Mouse (Mus musculus) intestine, embryonic 14.5 days (tissue): ENCODE measurements around the gene Lpin2. TPM values are rescaled to one million over a fixed set of nuclear protein-coding genes. Genes with fewer than 3 reads are reported as not detected.
A peak's percentile ranks its signal among the peaks of the same experiment; 100 is the strongest.

Experiments
- ATAC-seq: fragments of 200-750 bp; cut with Nextera tagmentation; replicated peaks from 2 replicates; pipeline ENCODE4 v1.8.0; 2017; ENCODE audit warnings: low read depth, moderate number of reproducible peaks, moderate TSS enrichment, moderate library complexity; ENCODE audit not compliant: low FRiP score, low TSS enrichment
- DNase-seq: peaks from one replicate; pipeline ENCODE4 v3.0.0-alpha.2; 2018; ENCODE audit warnings: low spot score
- H3K27ac ChIP-seq: fragments of 300-500 bp; sonication (generic); 2 replicates; pipeline ENCODE4 v1.5.1; 2014; ENCODE audit warnings: low read depth, mild to moderate bottlenecking, control low read depth
- H3K27me3 ChIP-seq: fragments of 300-500 bp; sonication (generic); replicated peaks from 2 replicates; pipeline ENCODE4 v1.6.1; 2014; ENCODE audit warnings: low read length, control low read depth; ENCODE audit not compliant: control insufficient read depth, insufficient read depth
- H3K36me3 ChIP-seq: fragments of 300-500 bp; sonication (generic); 2 replicates; pipeline ENCODE4 v1.6.1; 2014; ENCODE audit warnings: low read length, control low read depth; ENCODE audit not compliant: control insufficient read depth, insufficient read depth
- H3K4me1 ChIP-seq: fragments of 300-500 bp; sonication (generic); replicated peaks from 2 replicates; pipeline ENCODE4 v1.6.1; 2014; ENCODE audit warnings: low read length, control low read depth, mixed read lengths; ENCODE audit not compliant: control insufficient read depth, insufficient read depth
- H3K4me2 ChIP-seq: fragments of 300-500 bp; sonication (generic); 2 replicates; pipeline ENCODE4 v1.6.1; 2014; ENCODE audit warnings: low read length
- H3K4me3 ChIP-seq: fragments of 300-500 bp; sonication (generic); 2 replicates; pipeline ENCODE4 v1.5.1; 2014; ENCODE audit warnings: low read depth, low read length, control low read depth, mixed read lengths
- H3K9ac ChIP-seq: fragments of 300-500 bp; sonication (generic); 2 replicates; pipeline ENCODE4 v1.6.1; 2014; ENCODE audit warnings: mild to moderate bottlenecking, low read length
- H3K9me3 ChIP-seq: fragments of 300-500 bp; sonication (generic); 2 replicates; pipeline ENCODE4 v1.6.1; 2016; ENCODE audit warnings: low read length, control low read depth; ENCODE audit not compliant: control insufficient read depth
- WGBS: fragments of 180-500 bp; shearing (Covaris S2); extraction: QIAGEN DNeasy Blood & Tissue Kit; methylation state at CpG from one replicate; pipeline ENCODE4 v1.1.7; 2014; 5-methylcytosine and 5-hydroxymethylcytosine counted together
- polyA plus RNA-seq: library from polyadenylated mRNA; unstranded; fragments of >200 nt; fragmentation: Nextera tagmentation; extraction: Ambion mirVana; gene quantifications from 2 replicates; pipeline ENCODE4 v1.2.1, GENCODE M21; 2014

Lpin2 gene
- polyA plus RNA-seq, 1 experiment from 2014 or later: 27.3 TPM

DNA sequence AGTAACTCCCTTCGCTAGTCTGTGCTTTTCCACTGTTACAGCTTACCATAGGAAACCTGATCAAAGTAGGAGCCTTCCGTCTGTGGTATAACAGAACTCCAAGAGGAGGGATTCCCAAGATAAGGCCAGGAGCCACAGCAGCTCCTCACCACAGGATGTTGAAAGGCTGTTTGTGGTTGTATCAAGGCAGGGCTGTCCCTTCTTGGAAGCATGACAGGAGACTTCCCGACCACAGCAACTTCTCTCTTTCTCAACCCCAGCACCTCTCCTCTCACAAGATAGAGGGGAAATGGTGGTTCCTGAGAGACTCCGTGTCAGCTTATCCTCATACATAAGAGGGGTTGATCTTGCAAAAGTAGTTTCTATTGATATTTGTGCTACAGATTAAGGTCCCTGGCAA is 82.4 kb downstream of the Lpin2 start:
- no peak overlapping the region for H3K4me2 ChIP-seq
- no peaks in the 10 kb centered on the region for H3K27me3 ChIP-seq
- WGBS: 74% methylated on average over 4 of the region's 4 CpGs
- H3K4me1 ChIP-seq: no peaks in the 10 kb centered on the region; the same call in 1 of the 2 replicates
- no peak overlapping the region for H3K4me3 ChIP-seq
- H3K9me3 ChIP-seq: no peaks in the 10 kb centered on the region
- ATAC-seq: no peak
- DNase-seq: no peak
- no peak overlapping the region for H3K27ac ChIP-seq
- H3K9ac ChIP-seq: no peak overlapping the region
- H3K36me3 ChIP-seq: no peaks in the 10 kb centered on the region

DNA sequence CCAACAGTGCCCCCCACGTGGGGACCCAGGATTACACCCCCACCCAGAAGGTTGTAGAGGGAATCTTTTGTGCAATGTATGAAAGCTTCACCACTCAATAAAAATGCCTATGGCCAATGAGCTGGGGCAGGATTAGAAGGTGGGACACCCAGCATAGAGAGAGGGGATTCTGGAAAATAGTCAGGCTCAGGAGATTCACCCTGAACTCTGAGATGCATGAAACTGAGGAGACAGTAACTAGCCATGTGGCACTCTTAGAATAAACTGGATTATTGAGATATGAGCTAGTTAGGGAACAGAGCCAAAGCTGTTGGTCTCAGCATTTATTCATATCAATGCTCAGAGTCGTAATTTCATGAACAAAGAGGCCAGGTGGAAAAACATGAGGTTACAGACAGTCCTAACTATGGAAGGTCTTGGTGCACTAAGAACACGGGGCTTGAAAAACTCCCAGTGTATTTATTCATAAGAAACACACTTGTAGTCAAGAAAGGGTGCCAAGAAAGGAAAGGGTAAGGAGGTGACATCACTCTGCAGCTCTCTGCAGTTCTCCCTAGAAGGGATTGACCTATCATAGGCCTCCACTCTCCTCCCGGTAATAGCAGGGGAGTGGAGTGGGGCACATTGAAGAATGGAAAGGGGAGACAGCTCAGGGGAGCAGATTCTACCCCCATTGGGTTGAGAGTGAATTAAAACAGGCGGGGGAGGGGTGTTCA is 83.1 kb downstream of the Lpin2 start:
- WGBS: 68% methylated on average over 5 of the region's 5 CpGs

DNA sequence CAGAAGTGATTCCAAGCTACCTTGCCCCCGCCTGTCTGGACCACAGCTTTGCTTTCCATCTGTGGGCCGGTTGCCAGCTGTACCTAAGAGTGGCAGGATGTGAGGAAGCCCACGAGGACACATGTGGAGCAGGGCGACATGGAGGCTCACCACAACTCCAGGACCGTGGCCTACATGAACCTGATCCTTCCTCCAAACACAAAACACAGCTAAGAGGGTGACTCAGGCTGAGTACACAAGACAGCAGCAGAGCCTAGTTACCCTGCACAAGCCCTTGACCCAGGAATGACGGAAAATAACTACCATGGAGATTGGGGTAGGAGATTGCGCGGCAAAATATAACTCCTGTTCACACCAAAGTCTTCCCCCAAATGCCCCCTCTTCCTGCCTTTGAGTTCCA is 85.0 kb downstream of the Lpin2 start:
- no peak overlapping the region for H3K9ac ChIP-seq
- no peak overlapping the region for H3K4me3 ChIP-seq
- H3K27ac ChIP-seq: no peak overlapping the region
- no peaks in the 10 kb centered on the region for H3K4me1 ChIP-seq
- no peaks in the 10 kb centered on the region for H3K27me3 ChIP-seq
- 88% methylated on average over 8 of the region's 8 CpGs for WGBS
- DNase-seq: no peak
- no peaks in the 10 kb centered on the region for H3K36me3 ChIP-seq
- H3K9me3 ChIP-seq: no peaks in the 10 kb centered on the region
- ATAC-seq: no peak
- no peak overlapping the region for H3K4me2 ChIP-seq

More for the DNA sequence above, 83.1 kb downstream of the Lpin2 start:
- Histone ChIP-seq H3K4me2 (no peak overlapping the region), H3K9me3 (no peaks in the 10 kb centered on the region), H3K9ac (no peak overlapping the region), H3K27ac (no peak overlapping the region), H3K4me3 (no peak overlapping the region), H3K4me1 (no peaks in the 10 kb centered on the region), H3K36me3 (no peaks in the 10 kb centered on the region), H3K27me3 (no peaks in the 10 kb centered on the region)
- DNase-seq: no peak
- no peak for ATAC-seq

DNA sequence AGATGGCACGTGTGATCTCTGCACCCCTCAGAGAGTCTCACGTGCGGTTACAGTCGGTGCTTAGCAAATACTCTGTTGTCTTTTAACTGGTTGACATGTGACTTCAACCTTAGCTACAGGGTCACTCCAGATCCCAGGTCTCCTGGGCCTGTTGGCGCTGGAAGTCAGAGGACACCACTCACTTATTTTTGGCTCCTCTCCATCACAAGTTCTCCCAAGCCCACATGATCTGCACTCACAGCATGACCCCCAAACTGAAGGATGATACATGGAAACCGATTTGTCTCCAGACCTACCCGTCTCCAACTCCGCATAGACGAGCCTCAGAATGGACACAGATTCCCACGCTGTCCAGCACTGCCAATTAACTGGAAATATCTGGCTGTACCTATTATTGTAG is 85.8 kb downstream of the Lpin2 start:
- Histone ChIP-seq H3K4me1 (no peaks in the 10 kb centered on the region), H3K27me3 (no peaks in the 10 kb centered on the region), H3K4me2 (no peak overlapping the region), H3K9me3 (no peaks in the 10 kb centered on the region), H3K27ac (no peak overlapping the region), H3K36me3 (no peaks in the 10 kb centered on the region), H3K9ac (no peak overlapping the region), H3K4me3 (no peak overlapping the region)
- DNase-seq (no peak), ATAC-seq (no peak)
- WGBS: 85% methylated on average over 10 of the region's 10 CpGs

DNA sequence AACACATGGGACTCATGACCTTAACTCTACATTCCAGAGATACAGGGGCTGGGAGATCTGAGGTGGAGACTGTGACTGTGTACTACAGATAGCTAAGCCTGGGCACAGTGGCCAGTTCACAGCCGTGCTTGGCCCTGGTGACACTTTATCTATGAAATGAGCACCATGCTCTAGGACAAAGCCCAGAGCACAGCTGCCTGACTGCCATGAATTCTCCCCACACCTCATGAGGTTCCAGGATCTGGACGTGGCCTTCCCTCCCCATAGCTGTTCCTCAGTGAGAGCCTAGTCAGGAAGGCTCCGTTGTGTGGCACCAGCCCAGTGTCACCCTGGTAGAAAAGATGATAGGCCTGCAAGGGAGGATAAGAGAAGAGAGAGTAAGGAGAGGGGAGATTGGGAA is 86.2 kb downstream of the Lpin2 start:
- H3K4me3 ChIP-seq: no peak overlapping the region
- no peaks in the 10 kb centered on the region for H3K4me1 ChIP-seq
- H3K36me3 ChIP-seq: no peaks in the 10 kb centered on the region
- H3K9ac ChIP-seq: no peak overlapping the region
- WGBS: 77% methylated on average over 3 of the region's 3 CpGs
- no peaks in the 10 kb centered on the region for H3K9me3 ChIP-seq
- no peak overlapping the region for H3K4me2 ChIP-seq
- DNase-seq (no peak), ATAC-seq (no peak)
- no peaks in the 10 kb centered on the region for H3K27me3 ChIP-seq
- H3K27ac ChIP-seq: no peak overlapping the region

DNA sequence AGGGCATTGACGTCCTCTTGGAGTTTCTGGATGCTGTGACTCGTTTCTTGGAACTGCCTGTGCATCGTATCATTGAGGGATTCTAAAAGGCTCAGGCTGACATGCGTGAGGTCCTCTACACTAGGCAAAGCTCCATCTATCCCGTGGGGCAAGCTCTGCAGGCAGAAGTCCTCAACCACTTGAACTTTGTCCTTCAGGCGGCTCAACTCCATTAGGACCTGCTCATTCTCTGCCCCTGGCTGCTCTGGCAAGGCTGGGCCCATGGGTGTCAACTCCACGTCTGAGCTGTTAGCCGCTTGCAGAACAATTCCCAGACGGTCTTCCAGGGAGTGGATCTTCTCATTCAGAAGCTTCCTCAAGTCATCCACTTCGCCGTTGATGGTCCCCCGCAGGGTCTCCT is 91.5 kb downstream of the Lpin2 start:
- Histone ChIP-seq H3K27me3 (no peaks in the 10 kb centered on the region), H3K4me3 (no peak overlapping the region), H3K36me3 (no peaks in the 10 kb centered on the region), H3K4me2 (no peak overlapping the region), H3K4me1 (no peaks in the 10 kb centered on the region), H3K9me3 (no peaks in the 10 kb centered on the region), H3K27ac (no peak overlapping the region), H3K9ac (no peak overlapping the region)
- DNase-seq (no peak), ATAC-seq (no peak)
- 90% methylated on average over 12 of the region's 12 CpGs for WGBS

DNA sequence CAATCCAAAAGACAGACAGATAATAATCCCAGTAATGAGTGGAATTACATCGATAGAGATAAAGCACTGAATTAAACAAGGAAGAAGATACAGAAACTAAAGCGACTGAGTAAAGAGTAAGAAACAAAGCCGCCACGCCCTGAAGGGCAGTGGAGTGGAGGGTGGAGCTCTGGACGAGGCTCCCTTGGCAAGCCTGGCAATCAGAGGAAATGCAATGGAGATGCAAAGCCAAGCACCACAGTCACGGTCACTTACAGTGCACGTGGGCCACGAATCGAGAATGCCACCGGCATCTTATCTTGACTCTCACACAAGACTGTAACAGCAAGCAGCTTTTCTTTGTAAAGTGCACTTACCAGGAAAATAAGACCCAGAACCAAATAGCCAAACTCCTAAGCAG is 94.4 kb downstream of the Lpin2 start:
- Histone ChIP-seq H3K9me3 (no peaks in the 10 kb centered on the region), H3K27me3 (no peaks in the 10 kb centered on the region), H3K4me2 (no peak overlapping the region), H3K4me3 (no peak overlapping the region), H3K36me3 (no peaks in the 10 kb centered on the region), H3K9ac (no peak overlapping the region), H3K4me1 (no peaks in the 10 kb centered on the region), H3K27ac (no peak overlapping the region)
- ATAC-seq: no peak
- 85% methylated on average over 10 of the region's 10 CpGs for WGBS
- no peak for DNase-seq

- DNase-seq: no peak
- Histone ChIP-seq H3K4me2 (no peak overlapping the region), H3K27ac (no peak overlapping the region), H3K4me1 (no peaks in the 10 kb centered on the region), H3K9ac (no peak overlapping the region), H3K9me3 (no peaks in the 10 kb centered on the region), H3K36me3 (no peaks in the 10 kb centered on the region), H3K4me3 (no peak overlapping the region), H3K27me3 (no peaks in the 10 kb centered on the region)
- 89% methylated on average over 6 of the region's 6 CpGs for WGBS
- no peak for ATAC-seq
These were observed 95.5 kb downstream of the Lpin2 start for GRCm38 (mm10) chr17:71277701-71278491.

DNA sequence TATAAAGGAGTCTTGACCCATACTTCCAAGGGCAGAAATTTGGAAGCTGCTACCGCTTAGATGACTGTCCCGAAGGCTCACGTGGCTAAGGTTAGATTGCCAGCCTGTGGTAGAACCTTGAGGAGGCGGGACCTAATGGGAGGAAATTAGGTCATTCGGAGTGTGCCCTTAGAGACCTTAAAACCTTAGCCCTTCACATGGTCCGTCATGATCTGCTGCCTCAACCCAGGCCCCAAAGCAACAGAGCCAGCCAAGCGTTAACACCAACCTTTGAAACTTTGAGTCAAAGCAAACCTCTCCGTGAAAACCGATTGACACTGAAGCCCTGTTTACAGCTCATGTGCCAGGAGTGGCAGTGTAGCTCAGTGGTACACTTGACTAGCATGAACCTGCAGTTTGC is 100.4 kb downstream of the Lpin2 start:
- Histone ChIP-seq H3K27ac (0 out of 2 replicates have a peak overlapping the region, but pooled peaks have one; percentile 24), H3K9me3 (no peaks in the 10 kb centered on the region), H3K9ac (no peak overlapping the region), H3K27me3 (no peaks in the 10 kb centered on the region), H3K4me3 (no peak overlapping the region), H3K36me3 (no peaks in the 10 kb centered on the region), H3K4me2 (no peak overlapping the region), H3K4me1 (peaks cover 8% of the 10 kb centered on the region)
- ATAC-seq (no peak), DNase-seq (no peak)
- 91% methylated on average over 9 of the region's 9 CpGs for WGBS
